Mouse (Mus musculus): ENCODE results near the gene Cpne6.

DNA sequence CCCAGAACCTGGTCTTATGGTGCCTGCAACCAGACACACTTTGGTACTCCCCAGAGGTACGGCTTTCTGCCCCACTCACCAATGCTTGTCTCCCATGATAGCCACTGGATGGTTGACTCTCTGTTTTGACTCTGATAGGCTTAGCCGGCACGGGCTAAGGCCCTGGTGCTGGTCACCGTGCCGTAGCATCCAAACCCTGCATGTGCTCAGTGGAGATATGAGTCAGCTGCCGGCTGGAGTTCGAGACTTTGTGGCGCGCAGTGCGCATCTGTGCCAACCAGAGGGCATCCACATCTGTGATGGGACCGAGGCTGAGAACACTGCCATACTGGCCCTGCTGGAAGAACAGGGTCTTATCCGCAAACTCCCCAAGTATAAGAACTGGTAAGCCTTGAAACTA is 32.0 kb downstream of the Cpne6 start:
- TF ChIP-seq CTCF (IDR thresholded peaks at IDR 0.05), result no peak
- no peak for TF ChIP-seq POLR2A (IDR thresholded peaks at IDR 0.05; ENCODE audit: insufficient read depth, low read depth, low read length)
